Mouse (Mus musculus) limb, embryonic 12.5 days (tissue): ENCODE measurements at regions not wholly inside any gene's neighbourhood (a gene's known extent, or its start where the extent isn't known, plus 50 kb on each side); places are given as distances from the start of the nearest gene placed in this dataset.
A peak's percentile ranks its signal among the peaks of the same experiment; 100 is the strongest.

Experiments used
- ATAC-seq: fragments of 200-750 bp; cut with Nextera tagmentation; 2 replicates; pipeline ENCODE4 v1.8.0; 2017; ENCODE audit warnings: low read depth, moderate TSS enrichment; ENCODE audit not compliant: insufficient number of reproducible peaks, insufficient read depth, low FRiP score, low TSS enrichment
- H3K27ac ChIP-seq: fragments of 300-500 bp; sonication (generic); 2 replicates; pipeline ENCODE4 v1.5.1; 2016; ENCODE audit warnings: mild to moderate bottlenecking, moderate library complexity
- H3K27me3 ChIP-seq: fragments of 300-500 bp; sonication (generic); 2 replicates; pipeline ENCODE4 v1.6.1; 2016; ENCODE audit warnings: mild to moderate bottlenecking, moderate library complexity
- H3K36me3 ChIP-seq: fragments of 300-500 bp; sonication (generic); 2 replicates; pipeline ENCODE4 v1.6.1; 2016; ENCODE audit warnings: mild to moderate bottlenecking, moderate library complexity
- H3K4me1 ChIP-seq: fragments of 300-500 bp; sonication (generic); replicated peaks from 2 replicates; pipeline ENCODE4 v1.6.1; 2016
- H3K4me2 ChIP-seq: fragments of 300-500 bp; sonication (generic); 2 replicates; pipeline ENCODE4 v1.6.1; 2016; ENCODE audit warnings: mild to moderate bottlenecking, moderate library complexity
- H3K4me3 ChIP-seq: fragments of 300-500 bp; sonication (generic); replicated peaks from 2 replicates; pipeline ENCODE4 v1.5.1; 2016; ENCODE audit warnings: mild to moderate bottlenecking
- H3K9ac ChIP-seq: fragments of 300-500 bp; sonication (generic); replicated peaks from 2 replicates; pipeline ENCODE4 v1.6.1; 2016; ENCODE audit warnings: mild to moderate bottlenecking, moderate library complexity
- H3K9me3 ChIP-seq: fragments of 300-500 bp; sonication (generic); 2 replicates; pipeline ENCODE4 v1.6.1; 2016; ENCODE audit warnings: mild to moderate bottlenecking, moderate library complexity
- WGBS: fragments of 180-500 bp; shearing (Covaris S2); methylation state at CpG from one replicate; pipeline ENCODE4 v1.1.7; 2016; 5-methylcytosine and 5-hydroxymethylcytosine counted together

DNA sequence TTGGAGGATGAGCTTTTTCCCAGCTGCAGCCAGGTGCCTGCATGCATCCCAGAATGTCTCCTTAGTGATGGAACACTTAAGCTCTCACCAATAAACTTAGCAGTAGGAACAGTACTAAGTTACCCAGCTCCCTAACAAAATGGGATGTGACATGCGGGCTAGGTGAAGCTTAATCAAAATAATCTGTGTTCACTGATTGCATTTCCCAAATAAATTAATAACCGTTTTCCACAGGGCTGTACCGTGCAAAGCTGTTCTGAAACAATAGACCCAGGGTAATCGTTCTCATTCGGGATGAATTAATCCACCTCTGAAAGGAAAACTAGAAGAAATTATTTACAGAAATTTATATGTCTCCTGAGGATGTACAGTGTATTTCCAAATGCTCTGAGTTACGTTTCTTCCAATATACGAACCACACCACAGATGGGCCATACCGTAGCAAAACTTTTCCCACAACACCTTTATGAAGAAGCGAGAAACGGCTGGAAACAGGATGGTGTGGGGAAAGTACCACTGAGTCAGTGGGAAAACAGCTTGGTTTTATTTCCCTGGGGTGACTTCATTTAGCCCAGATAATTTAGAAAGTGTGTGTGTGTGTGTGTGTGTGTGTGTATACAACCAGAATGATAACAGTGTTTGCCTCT lies 148.5 kb upstream of the Adamts16 start:
- Histone ChIP-seq H3K36me3 (no peaks in the 10 kb centered on the region), H3K9me3 (no peaks in the 10 kb centered on the region), H3K4me1 (no peaks in the 10 kb centered on the region), H3K4me3 (no peak overlapping the region), H3K27ac (no peak overlapping the region), H3K9ac (no peak overlapping the region), H3K4me2 (no peak overlapping the region), H3K27me3 (no peaks in the 10 kb centered on the region)
- ATAC-seq, result no peak
- WGBS, result 78% methylated on average over 10 of the region's 10 CpGs

- H3K9ac ChIP-seq, result no peak overlapping the region
- no peak for ATAC-seq
- H3K4me1 ChIP-seq, result no peaks in the 10 kb centered on the region; the same call in 1 of the 2 replicates
- no peak overlapping the region for H3K27ac ChIP-seq
- H3K36me3 ChIP-seq, result no peaks in the 10 kb centered on the region
- no peak overlapping the region for H3K4me2 ChIP-seq
- H3K27me3 ChIP-seq, result no peaks in the 10 kb centered on the region
- H3K9me3 ChIP-seq, result no peaks in the 10 kb centered on the region
- 81% methylated on average over 1 of the region's 1 CpGs for WGBS
- no peak overlapping the region for H3K4me3 ChIP-seq
Observed at GRCm38 (mm10) chr13:70979344-70979743, 137.7 kb upstream of the Adamts16 start.

DNA sequence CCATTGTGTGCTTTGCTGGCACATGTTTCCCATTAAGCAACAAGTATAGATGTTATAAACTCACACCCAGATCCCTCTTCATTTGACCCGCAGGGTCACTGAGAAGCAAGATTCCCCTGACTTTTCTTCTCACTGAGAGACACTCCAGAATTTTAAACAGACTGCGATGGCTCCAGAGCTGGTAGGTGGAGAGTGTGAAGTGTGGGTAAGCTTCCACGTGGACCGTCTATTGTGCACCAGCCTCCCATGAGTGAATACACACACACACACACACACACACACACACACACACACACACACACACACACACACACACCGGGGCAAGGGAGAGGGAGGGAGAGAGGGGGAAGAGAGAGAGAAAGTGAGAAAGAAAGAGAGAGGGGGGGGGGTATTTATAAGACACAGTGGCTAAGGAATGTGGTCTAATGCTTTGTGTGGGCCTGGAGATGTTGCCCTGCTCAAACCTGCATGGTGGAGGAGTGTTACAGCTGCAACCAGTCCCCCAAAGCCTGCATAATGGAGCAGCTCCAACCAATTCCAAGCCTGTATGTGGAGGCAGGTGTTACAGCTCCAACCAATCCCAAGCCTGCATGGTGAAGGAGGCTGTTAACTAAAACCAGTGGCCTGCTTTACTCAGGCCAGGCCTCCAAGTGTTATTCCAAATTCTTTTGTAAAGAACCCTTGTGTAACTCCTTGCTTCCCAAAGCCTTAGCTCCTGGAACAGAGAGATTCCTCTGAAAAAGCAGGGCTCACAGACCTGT lies 137.1 kb upstream of the Adamts16 start:
- Histone ChIP-seq H3K4me3 (no peak overlapping the region), H3K9me3 (no peaks in the 10 kb centered on the region), H3K9ac (no peak overlapping the region), H3K36me3 (no peaks in the 10 kb centered on the region), H3K27me3 (no peaks in the 10 kb centered on the region), H3K27ac (no peak overlapping the region), H3K4me2 (no peak overlapping the region), H3K4me1 (no peaks in the 10 kb centered on the region; the same call in 1 of the 2 replicates)
- 67% methylated on average over 4 of the region's 5 CpGs for whole genome bisulfite sequencing
- peak; percentile 37; the same call in 1 of the 2 replicates for ATAC-seq

DNA sequence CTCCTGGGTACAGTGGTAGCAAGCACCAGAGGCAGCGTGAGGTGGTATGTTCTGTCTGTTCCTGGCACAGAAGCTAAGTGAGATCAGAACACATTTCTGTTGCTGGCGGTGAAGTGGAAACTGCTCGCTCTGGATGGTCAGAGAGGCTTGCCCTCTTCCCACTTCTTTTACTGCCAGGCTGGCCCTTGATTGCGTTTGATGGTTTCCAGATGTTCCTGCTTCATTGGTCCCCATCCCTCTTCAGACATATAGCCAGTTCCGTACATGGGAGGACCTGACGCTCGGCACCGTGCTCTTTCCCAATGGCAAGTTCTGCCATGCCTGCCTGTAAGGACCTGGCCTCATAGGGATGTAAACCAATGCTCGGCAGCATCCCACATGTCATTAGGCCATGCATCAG lies 128.0 kb upstream of the Adamts16 start:
- no peak overlapping the region for H3K4me2 ChIP-seq
- WGBS, result 18% methylated on average over 9 of the region's 9 CpGs
- peaks cover 25% of the 10 kb centered on the region for H3K4me1 ChIP-seq
- no peak for ATAC-seq
- H3K27me3 ChIP-seq, result peaks cover 3% of the 10 kb centered on the region
- no peak overlapping the region for H3K9ac ChIP-seq
- no peaks in the 10 kb centered on the region for H3K36me3 ChIP-seq
- no peak overlapping the region for H3K27ac ChIP-seq
- no peaks in the 10 kb centered on the region for H3K9me3 ChIP-seq
- H3K4me3 ChIP-seq, result no peak overlapping the region

DNA sequence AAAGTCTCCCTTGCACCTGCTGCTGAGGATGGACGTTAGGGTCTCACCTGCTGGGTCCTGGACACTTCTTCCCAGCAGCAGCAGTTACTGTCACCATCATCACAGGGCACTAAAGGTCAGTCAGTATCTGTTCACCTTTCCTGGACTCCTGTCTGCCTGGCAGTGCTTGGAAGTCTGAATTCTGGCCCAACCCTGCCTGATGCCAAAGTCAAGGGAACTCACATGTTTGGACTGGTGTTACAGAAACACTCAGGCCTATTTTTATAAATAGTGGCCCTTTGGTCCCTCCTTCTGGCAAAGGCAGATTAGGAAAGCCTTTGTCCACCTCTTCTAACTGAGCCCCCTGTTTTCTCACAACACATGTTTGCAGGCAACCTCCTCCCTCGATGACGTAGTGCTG lies 126.2 kb upstream of the Adamts16 start:
- Histone ChIP-seq H3K27ac (no peak overlapping the region), H3K27me3 (peaks cover 3% of the 10 kb centered on the region), H3K4me3 (no peak overlapping the region), H3K9ac (no peak overlapping the region), H3K36me3 (no peaks in the 10 kb centered on the region), H3K9me3 (no peaks in the 10 kb centered on the region), H3K4me1 (peaks cover 25% of the 10 kb centered on the region), H3K4me2 (no peak overlapping the region)
- 45% methylated on average over 3 of the region's 3 CpGs for WGBS
- ATAC-seq, result no peak

DNA sequence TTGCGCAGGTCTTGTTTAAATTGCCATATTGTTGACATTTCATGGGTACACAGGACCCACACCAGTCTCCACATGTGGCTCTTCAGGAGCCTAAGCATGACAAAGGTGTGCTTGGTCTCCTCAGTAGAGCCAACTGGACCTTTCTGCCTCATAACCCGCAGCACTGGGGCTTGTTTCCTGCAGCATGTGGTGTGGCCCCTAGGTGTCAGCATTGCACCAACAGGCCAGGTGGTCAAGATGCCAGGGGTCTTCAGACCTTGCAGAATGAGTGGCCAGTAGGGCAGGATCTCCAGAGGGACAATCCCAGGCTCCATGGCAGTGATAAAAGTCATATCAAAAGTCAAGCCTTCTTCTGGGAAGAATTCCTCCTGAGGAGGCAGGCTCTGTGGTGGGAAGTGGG lies 121.8 kb upstream of the Adamts16 start:
- no peak for ATAC-seq
- Histone ChIP-seq H3K36me3 (no peaks in the 10 kb centered on the region), H3K4me3 (no peak overlapping the region), H3K4me1 (peaks cover 7% of the 10 kb centered on the region; the same call in 1 of the 2 replicates), H3K9me3 (no peaks in the 10 kb centered on the region), H3K9ac (no peak overlapping the region), H3K4me2 (no peak overlapping the region), H3K27ac (no peak overlapping the region), H3K27me3 (peaks cover 3% of the 10 kb centered on the region; the same call in 1 of the 2 replicates)
- WGBS, result 71% methylated on average over 2 of the region's 2 CpGs

DNA sequence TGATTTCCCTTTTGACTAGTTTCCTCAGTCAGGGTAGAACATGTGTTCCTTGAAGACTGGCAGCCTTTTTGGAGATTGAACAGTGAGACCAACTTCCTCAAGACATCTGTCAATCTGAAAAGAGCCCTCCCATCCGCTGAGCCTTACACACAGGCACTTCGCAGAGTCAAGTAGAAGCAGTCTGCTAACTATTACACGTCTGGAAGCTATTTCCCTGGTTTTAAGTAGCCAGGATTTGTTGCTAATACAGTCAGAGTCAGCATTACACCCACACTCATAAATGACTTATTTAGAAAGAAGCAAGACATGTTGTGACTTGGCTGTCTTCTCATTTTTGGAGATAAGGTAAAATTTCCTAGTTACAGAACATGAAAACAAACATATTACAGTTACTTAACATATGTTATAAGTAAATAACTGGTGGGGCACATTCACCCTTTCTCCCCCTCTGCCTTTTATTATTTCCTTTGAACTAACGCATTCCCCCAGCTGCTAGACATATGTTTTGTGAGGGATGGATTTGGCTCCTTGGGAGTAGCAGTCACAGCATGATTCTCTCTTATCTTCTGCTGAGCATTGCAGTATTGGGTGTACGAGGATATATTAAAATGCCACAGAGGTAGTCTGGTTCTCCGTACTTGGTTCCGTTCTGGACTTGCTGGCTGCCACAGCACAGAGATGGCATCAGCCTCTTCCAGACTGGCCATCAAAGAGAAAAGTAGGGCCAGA lies 92.9 kb upstream of the Adamts16 start:
- H3K4me3 ChIP-seq, result no peak overlapping the region
- H3K27ac ChIP-seq, result peak overlapping the region; percentile 2; the same call in 1 of the 2 replicates
- H3K9ac ChIP-seq, result no peak overlapping the region
- no peak overlapping the region for H3K4me2 ChIP-seq
- H3K9me3 ChIP-seq, result no peaks in the 10 kb centered on the region
- no peak; the same call in 1 of the 2 replicates for ATAC-seq
- H3K27me3 ChIP-seq, result no peaks in the 10 kb centered on the region
- 19% methylated on average over 7 of the region's 7 CpGs for WGBS
- no peaks in the 10 kb centered on the region for H3K36me3 ChIP-seq
- peaks cover 5% of the 10 kb centered on the region; the same call in 1 of the 2 replicates for H3K4me1 ChIP-seq

DNA sequence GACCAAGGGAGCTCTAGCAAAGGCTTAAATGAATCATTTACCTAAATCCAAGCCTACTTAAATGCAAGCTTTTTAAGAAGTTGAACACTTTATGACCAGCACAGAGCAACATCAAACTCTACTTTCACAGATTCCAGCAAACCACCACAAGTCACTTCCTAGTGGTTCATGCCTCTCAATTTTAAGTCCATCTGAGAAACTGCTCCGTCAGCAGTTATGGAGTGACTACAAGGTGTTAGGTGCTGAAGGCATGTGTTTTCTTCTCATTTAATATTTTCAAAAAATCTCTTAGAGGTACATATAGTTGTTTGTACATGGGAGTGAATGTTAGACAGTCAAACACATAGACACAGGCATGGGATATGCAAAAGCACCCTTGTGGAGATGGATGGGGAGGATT lies 72.2 kb upstream of the Adamts16 start:
- Histone ChIP-seq H3K36me3 (no peaks in the 10 kb centered on the region), H3K9ac (no peak overlapping the region), H3K27ac (no peak overlapping the region), H3K4me1 (no peaks in the 10 kb centered on the region), H3K4me3 (no peak overlapping the region), H3K4me2 (no peak overlapping the region), H3K9me3 (no peaks in the 10 kb centered on the region), H3K27me3 (peaks cover 3% of the 10 kb centered on the region; the same call in 1 of the 2 replicates)
- no peak for ATAC-seq
- 83% methylated on average over 1 of the region's 1 CpGs for WGBS

GRCm38 (mm10) chr13:70910934-70911333 lies 69.3 kb upstream of the Adamts16 start:
- Histone ChIP-seq H3K9ac (no peak overlapping the region), H3K4me3 (no peak overlapping the region), H3K9me3 (no peaks in the 10 kb centered on the region), H3K27me3 (peaks cover 3% of the 10 kb centered on the region; the same call in 1 of the 2 replicates), H3K4me2 (no peak overlapping the region), H3K4me1 (no peaks in the 10 kb centered on the region), H3K36me3 (no peaks in the 10 kb centered on the region), H3K27ac (no peak overlapping the region)
- no peak for ATAC-seq

GRCm38 (mm10) chr13:70904834-70905233 lies 63.2 kb upstream of the Adamts16 start:
- no peak overlapping the region for H3K27ac ChIP-seq
- peaks cover 3% of the 10 kb centered on the region; the same call in 1 of the 2 replicates for H3K27me3 ChIP-seq
- no peak for ATAC-seq
- no peaks in the 10 kb centered on the region for H3K4me1 ChIP-seq
- no peak overlapping the region for H3K4me2 ChIP-seq
- no peaks in the 10 kb centered on the region for H3K36me3 ChIP-seq
- no peak overlapping the region for H3K9ac ChIP-seq
- H3K9me3 ChIP-seq, result no peaks in the 10 kb centered on the region
- H3K4me3 ChIP-seq, result no peak overlapping the region

GRCm38 (mm10) chr13:70903831-70904230 lies 62.2 kb upstream of the Adamts16 start:
- H3K27me3 ChIP-seq, result no peaks in the 10 kb centered on the region
- no peak overlapping the region for H3K4me2 ChIP-seq
- no peaks in the 10 kb centered on the region for H3K9me3 ChIP-seq
- no peaks in the 10 kb centered on the region for H3K36me3 ChIP-seq
- H3K9ac ChIP-seq, result no peak overlapping the region
- H3K27ac ChIP-seq, result no peak overlapping the region
- 81% methylated on average over 8 of the region's 8 CpGs for WGBS
- H3K4me3 ChIP-seq, result no peak overlapping the region
- no peaks in the 10 kb centered on the region for H3K4me1 ChIP-seq
- ATAC-seq, result no peak
